Mouse (Mus musculus): ENCODE results near the gene Tmem177.

Gene Tmem177

GRCm38 (mm10) chr1:119889347-119889746 is 23.7 kb downstream of the Tmem177 start:
- DNase-seq (ENCODE audit: low spot score in 2 of 2) = no peak

- DNase-seq (ENCODE audit: low spot score in 2 of 2) = no peak
Observed at GRCm38 (mm10) chr1:119886320-119886719, 26.7 kb downstream of the Tmem177 start.

GRCm38 (mm10) chr1:119884272-119884671 is 28.7 kb downstream of the Tmem177 start:
- no peak for DNase-seq (ENCODE audit: low spot score in 2 of 2)

- DNase-seq (ENCODE audit: low spot score in 2 of 2) = no peak
Observed at GRCm38 (mm10) chr1:119878909-119879308, 34.1 kb downstream of the Tmem177 start.

GRCm38 (mm10) chr1:119877469-119877868 is 35.5 kb downstream of the Tmem177 start:
- no peak for DNase-seq (ENCODE audit: low spot score in 2 of 2)

GRCm38 (mm10) chr1:119868395-119869161 is 44.4 kb downstream of the Tmem177 start:
- no peak for DNase-seq (ENCODE audit: low spot score in 2 of 2)

GRCm38 (mm10) chr1:119867300-119867699 is 45.7 kb downstream of the Tmem177 start:
- DNase-seq (ENCODE audit: low spot score in 2 of 2) = no peak

- DNase-seq (ENCODE audit: low spot score in 2 of 2) = no peak
Observed at GRCm38 (mm10) chr1:119865311-119865710, 47.7 kb downstream of the Tmem177 start.

- DNase-seq (ENCODE audit: low spot score in 2 of 2) = no peak
Observed at GRCm38 (mm10) chr1:119863507-119864296, 49.3 kb downstream of the Tmem177 start.

- DNase-seq (ENCODE audit: low spot score in 2 of 2) = no peak
Observed at GRCm38 (mm10) chr1:119859566-119859965, 53.4 kb downstream of the Tmem177 start.

Measured in urinary bladder, postnatal 4 days (tissue).